In the genomic region with DNA sequence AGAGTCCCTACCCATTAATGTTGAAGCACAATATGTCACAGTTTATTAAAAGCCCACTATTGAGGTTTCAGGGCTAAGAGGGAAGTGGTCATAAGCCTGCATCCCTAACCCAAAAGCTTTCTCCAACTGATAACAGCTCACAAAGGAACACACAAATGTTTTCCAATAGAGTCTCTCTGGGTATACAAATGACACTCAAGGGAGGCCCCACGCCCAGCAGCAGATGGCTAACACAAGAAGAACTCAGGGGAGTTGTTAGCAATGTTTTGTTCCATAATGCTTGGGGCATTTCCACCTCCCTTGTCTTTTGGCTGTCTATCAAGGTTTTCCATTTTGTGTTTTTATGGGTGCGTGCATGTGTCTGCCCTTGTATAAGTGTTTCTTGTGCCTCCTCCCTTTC, we compare ENCODE assay signal across 20 mouse cellular contexts.
A peak's percentile ranks its signal among the peaks of the same experiment; 100 is the strongest.
DNase-seq lines count a peak whose midpoint lies in the region; ATAC-seq and TF ChIP-seq lines count a peak whose summit lies in the region.
"Had no signal": no experiment of that assay in that cellular context is flagged by ENCODE, and none has a peak within 500 bp of the region (broad histone marks: within the 10 kb centered on the region; RNA-seq: fewer than 3 reads in every experiment).

No protein-coding gene starts in this region.

- TF ChIP-seq CTCF in gastrocnemius, adult 2 months (IDR thresholded peaks at IDR 0.05) = no peak

- no peak for ATAC-seq in CD4-positive, CD25-positive, alpha-beta regulatory T cell, adult 4 months
- ATAC-seq: forebrain, embryonic 14.5 days; intestine, embryonic 16.5 days had no signal

- intact Hi-C loops in gastrocnemius, adult 2 months (cut with DNase I) = no loop called here
- intact Hi-C loops in gastrocnemius, postnatal 14 days (cut with DNase I; ENCODE audit: low total_unique reads) = no loop called here
- intact Hi-C loops in heart, postnatal 25 days (cut with DNase I) = loop anchor here (5.0 kb wide), 1 partner anchor 32 kb away; no protein-coding TSS in a partner anchor
- intact Hi-C loops in heart, postnatal 36 days (cut with DNase I) = loop anchor here (5.0 kb wide), 1 partner anchor 62 kb away; the partner anchor contains the start of gene Cd200

- no peak for DNase-seq in gastrocnemius, adult 2 months
- no peak for DNase-seq in gastrocnemius, postnatal 14 days
- DNase-seq in heart, postnatal 25 days (ENCODE audit: low spot score) = peak; percentile 42
- DNase-seq in heart, postnatal 36 days = no peak
- peak; percentile 45 for DNase-seq in testis, postnatal 10 days (ENCODE audit: low spot score)
- DNase-seq in testis, postnatal 14 days (ENCODE audit: low spot score) = no peak
- DNase-seq in liver = no peak
- DNase-seq: kidney, postnatal 36 days; liver, embryonic 13.5 days; retina, postnatal 1 day; thymus, postnatal 25 days had no signal

- peak overlapping the region; percentile 73 for H3K27ac ChIP-seq in gastrocnemius, adult 2 months
- H3K27ac ChIP-seq: embryonic facial prominence, embryonic 13.5 days; hindbrain, embryonic 15.5 days; left cerebral cortex, adult 2 months; limb, embryonic 12.5 days; liver, embryonic 13.5 days; lung, embryonic 15.5 days; stomach, postnatal 0 days had no signal

- H3K4me3 ChIP-seq in gastrocnemius, adult 2 months = no peak overlapping the region
- H3K4me3 ChIP-seq: embryonic facial prominence, embryonic 13.5 days; hindbrain, embryonic 15.5 days; left cerebral cortex, adult 2 months; limb, embryonic 12.5 days; liver, embryonic 13.5 days; lung, embryonic 15.5 days had no signal

Comparison
In these comparisons a context has a peak if more than half of its experiments do, and no peak if none do; other contexts are left out.
1. DNase-seq: peak in heart, postnatal 25 days (single experiment) and testis, postnatal 10 days (single experiment); none in gastrocnemius, adult 2 months (single experiment), gastrocnemius, postnatal 14 days (single experiment), heart, postnatal 36 days (0 of 2), testis, postnatal 14 days (single experiment) and liver (single experiment).
2. intact Hi-C loops: an anchor here in heart, postnatal 25 days (5.0 kb wide) and heart, postnatal 36 days (5.0 kb wide); none called in gastrocnemius, adult 2 months and gastrocnemius, postnatal 14 days.